Mouse (Mus musculus): ENCODE measurements at regions not wholly inside any gene's neighbourhood (a gene's known extent, or its start where the extent isn't known, plus 50 kb on each side); places are given as distances from the start of the nearest gene placed in this dataset.

DNA sequence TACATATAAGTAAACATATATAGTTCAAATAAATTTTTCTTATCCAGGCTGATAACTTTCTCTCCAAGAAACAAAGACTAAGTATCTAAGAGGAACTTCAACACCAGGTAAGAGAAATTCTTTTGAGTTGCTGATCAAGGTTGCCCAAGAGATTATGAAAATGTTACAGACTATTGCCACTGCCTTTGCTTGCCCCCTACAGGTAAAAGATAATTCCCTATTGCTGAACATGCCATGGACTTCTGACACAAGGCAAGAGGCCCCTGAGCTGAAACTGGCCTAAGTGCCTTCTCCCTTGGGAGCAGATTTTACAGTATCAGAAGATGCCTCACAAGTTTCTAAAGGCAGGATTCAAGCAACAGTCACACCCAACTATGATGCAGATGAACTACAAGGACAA lies 2914.2 kb upstream of the Gm6569 start:
- H3K27ac ChIP-seq, result no peak overlapping the region
- TF ChIP-seq CTCF (IDR thresholded peaks at IDR 0.05), result peak; percentile 42
- no peak overlapping the region for H3K4me3 ChIP-seq
- intact Hi-C loops (cut with DNase I), result loop anchor here (5.0 to 10.0 kb wide), 5 partner anchors 322 to 1998 kb away; no protein-coding TSS in a partner anchor
- no peak for DNase-seq (ENCODE audit: extremely low spot score in 1 of 2, low spot score in 2 of 2)

DNA sequence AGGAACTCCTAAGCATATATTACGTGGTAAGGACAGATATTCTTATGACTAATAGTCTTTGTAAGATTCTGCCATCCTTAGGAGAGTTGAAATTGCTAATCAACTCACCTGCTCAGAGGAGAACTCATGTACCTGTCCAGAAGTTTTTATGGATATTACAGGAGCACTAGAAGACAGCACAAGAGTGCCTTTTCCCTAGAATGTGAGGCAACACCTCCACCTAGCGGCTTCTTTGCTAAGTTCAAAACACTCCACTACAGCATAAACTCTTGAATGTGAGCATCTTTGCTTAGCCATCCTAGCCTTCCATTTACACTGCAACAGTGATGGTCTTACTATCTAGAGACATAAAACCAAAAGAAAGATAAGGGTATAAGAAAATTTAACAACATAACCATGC lies 2913.5 kb upstream of the Gm6569 start:
- H3K4me3 ChIP-seq, result no peak overlapping the region
- peak; percentile 74 for TF ChIP-seq CTCF (IDR thresholded peaks at IDR 0.05)
- H3K27ac ChIP-seq, result no peak overlapping the region
- peak; percentile 67 to 75 for DNase-seq (ENCODE audit: extremely low spot score in 1 of 2, low spot score in 2 of 2)
- intact Hi-C loops (cut with DNase I), result loop anchor here (5.0 to 10.0 kb wide), 5 partner anchors 321 to 1999 kb away; no protein-coding TSS in a partner anchor
